Mouse (Mus musculus): ENCODE measurements around the gene Iqschfp. TPM values are rescaled to one million over a fixed set of nuclear protein-coding genes. Genes with fewer than 3 reads are reported as not detected.
A peak's percentile ranks its signal among the peaks of the same experiment; 100 is the strongest.

Gene Iqschfp
- polyA plus RNA-seq, 2 experiments = 0.33 TPM; not detected in 1

- Histone ChIP-seq H3K4me2 (replicated peaks; ENCODE audit: low read depth, low read length, severe bottlenecking) (no peak overlapping the region), H3K9ac (ENCODE audit: low read depth, low read length, severe bottlenecking) (no peak overlapping the region), H3K4me1 (ENCODE audit: control insufficient read depth, insufficient read depth, low read length) (peaks cover 32% of the 10 kb centered on the region), H3K27me3 (ENCODE audit: control insufficient read depth, insufficient read depth, low read length) (no peaks in the 10 kb centered on the region), H3K4me3 (replicated peaks; ENCODE audit: low read length) (no peak overlapping the region), H3K36me3 (ENCODE audit: control insufficient read depth, insufficient read depth, low read length) (no peaks in the 10 kb centered on the region), H3K9me3 (ENCODE audit: control insufficient read depth, low read length) (no peaks in the 10 kb centered on the region), H3K27ac (replicated peaks; ENCODE audit: low read depth, low read length) (no peak overlapping the region)
- ATAC-seq (ENCODE audit: low FRiP score, low read depth) = no peak
- DNase-seq (ENCODE audit: low spot score) = no peak
- 53% methylated on average over 13 of the region's 13 CpGs for WGBS
- no peak for TF ChIP-seq POLR2A (IDR thresholded peaks at IDR 0.05; ENCODE audit: borderline replicate concordance, extremely low read depth, insufficient read depth, insufficient read length)
These were observed 689.6 kb downstream of the Iqschfp start for GRCm38 (mm10) chr3:68581591-68581990.

GRCm38 (mm10) chr3:68582103-68582740 lies 690.2 kb downstream of the Iqschfp start:
- H3K4me3 ChIP-seq (replicated peaks; ENCODE audit: low read length) = no peak overlapping the region
- no peaks in the 10 kb centered on the region for H3K36me3 ChIP-seq (ENCODE audit: control insufficient read depth, insufficient read depth, low read length)
- no peak for ATAC-seq (ENCODE audit: low FRiP score, low read depth)
- no peaks in the 10 kb centered on the region for H3K9me3 ChIP-seq (ENCODE audit: control insufficient read depth, low read length)
- H3K27me3 ChIP-seq (ENCODE audit: control insufficient read depth, insufficient read depth, low read length) = no peaks in the 10 kb centered on the region
- no peak overlapping the region for H3K9ac ChIP-seq (ENCODE audit: low read depth, low read length, severe bottlenecking)
- no peak overlapping the region for H3K27ac ChIP-seq (replicated peaks; ENCODE audit: low read depth, low read length)
- WGBS = 53% methylated on average over 12 of the region's 12 CpGs
- no peak overlapping the region for H3K4me2 ChIP-seq (replicated peaks; ENCODE audit: low read depth, low read length, severe bottlenecking)
- peaks cover 37% of the 10 kb centered on the region for H3K4me1 ChIP-seq (ENCODE audit: control insufficient read depth, insufficient read depth, low read length)
- no peak for DNase-seq (ENCODE audit: low spot score)
- no peak for TF ChIP-seq POLR2A (IDR thresholded peaks at IDR 0.05; ENCODE audit: borderline replicate concordance, extremely low read depth, insufficient read depth, insufficient read length)

- Histone ChIP-seq H3K9ac (ENCODE audit: low read depth, low read length, severe bottlenecking) (no peak overlapping the region), H3K27ac (replicated peaks; ENCODE audit: low read depth, low read length) (no peak overlapping the region; the same call in 1 of the 2 replicates), H3K36me3 (ENCODE audit: control insufficient read depth, insufficient read depth, low read length) (no peaks in the 10 kb centered on the region), H3K4me2 (replicated peaks; ENCODE audit: low read depth, low read length, severe bottlenecking) (peak overlapping the region; percentile 34; the same call in 1 of the 2 replicates), H3K27me3 (ENCODE audit: control insufficient read depth, insufficient read depth, low read length) (no peaks in the 10 kb centered on the region), H3K4me3 (replicated peaks; ENCODE audit: low read length) (no peak overlapping the region), H3K9me3 (ENCODE audit: control insufficient read depth, low read length) (no peaks in the 10 kb centered on the region), H3K4me1 (ENCODE audit: control insufficient read depth, insufficient read depth, low read length) (peaks cover 40% of the 10 kb centered on the region)
- DNase-seq (ENCODE audit: low spot score) (no peak), ATAC-seq (ENCODE audit: low FRiP score, low read depth) (no peak)
- 6% methylated on average over 14 of the region's 14 CpGs for WGBS
- TF ChIP-seq POLR2A (IDR thresholded peaks at IDR 0.05; ENCODE audit: borderline replicate concordance, extremely low read depth, insufficient read depth, insufficient read length) = no peak
These were observed 691.1 kb downstream of the Iqschfp start for GRCm38 (mm10) chr3:68583031-68583693.

GRCm38 (mm10) chr3:68583771-68584511 lies 691.9 kb downstream of the Iqschfp start:
- TF ChIP-seq POLR2A (IDR thresholded peaks at IDR 0.05; ENCODE audit: borderline replicate concordance, extremely low read depth, insufficient read depth, insufficient read length) = no peak
- Histone ChIP-seq H3K4me2 (replicated peaks; ENCODE audit: low read depth, low read length, severe bottlenecking) (peak overlapping the region; percentile 34; the same call in 1 of the 2 replicates), H3K9ac (ENCODE audit: low read depth, low read length, severe bottlenecking) (no peak overlapping the region), H3K27ac (replicated peaks; ENCODE audit: low read depth, low read length) (no peak overlapping the region; the same call in 1 of the 2 replicates), H3K4me1 (ENCODE audit: control insufficient read depth, insufficient read depth, low read length) (peaks cover 40% of the 10 kb centered on the region), H3K27me3 (ENCODE audit: control insufficient read depth, insufficient read depth, low read length) (no peaks in the 10 kb centered on the region), H3K36me3 (ENCODE audit: control insufficient read depth, insufficient read depth, low read length) (no peaks in the 10 kb centered on the region), H3K4me3 (replicated peaks; ENCODE audit: low read length) (no peak overlapping the region), H3K9me3 (ENCODE audit: control insufficient read depth, low read length) (no peaks in the 10 kb centered on the region)
- DNase-seq (ENCODE audit: low spot score) (no peak), ATAC-seq (ENCODE audit: low FRiP score, low read depth) (no peak)
- WGBS = 41% methylated on average over 14 of the region's 14 CpGs

GRCm38 (mm10) chr3:68585213-68585612 lies 693.2 kb downstream of the Iqschfp start:
- Histone ChIP-seq H3K4me2 (replicated peaks; ENCODE audit: low read depth, low read length, severe bottlenecking) (no peak overlapping the region), H3K27ac (replicated peaks; ENCODE audit: low read depth, low read length) (no peak overlapping the region), H3K9ac (ENCODE audit: low read depth, low read length, severe bottlenecking) (no peak overlapping the region), H3K4me3 (replicated peaks; ENCODE audit: low read length) (no peak overlapping the region), H3K36me3 (ENCODE audit: control insufficient read depth, insufficient read depth, low read length) (no peaks in the 10 kb centered on the region), H3K27me3 (ENCODE audit: control insufficient read depth, insufficient read depth, low read length) (no peaks in the 10 kb centered on the region), H3K4me1 (ENCODE audit: control insufficient read depth, insufficient read depth, low read length) (peaks cover 41% of the 10 kb centered on the region), H3K9me3 (ENCODE audit: control insufficient read depth, low read length) (no peaks in the 10 kb centered on the region)
- ATAC-seq (ENCODE audit: low FRiP score, low read depth) (no peak), DNase-seq (ENCODE audit: low spot score) (no peak)
- 72% methylated on average over 4 of the region's 4 CpGs for WGBS
- no peak for TF ChIP-seq POLR2A (IDR thresholded peaks at IDR 0.05; ENCODE audit: borderline replicate concordance, extremely low read depth, insufficient read depth, insufficient read length)

Data from limb, embryonic 14.5 days (tissue).